Mouse (Mus musculus) large intestine, adult 2 months (tissue): ENCODE results near the gene Lrmda. TPM values are rescaled to one million over a fixed set of nuclear protein-coding genes. Genes with fewer than 3 reads are reported as not detected.
A peak's percentile ranks its signal among the peaks of the same experiment; 100 is the strongest.
"Not testable (repeated sequence)": the region's sequence is repeated elsewhere in the genome, so short reads cannot be mapped to it uniquely, and the experiment has no call there.

ENCODE experiments used
- DNase-seq: peaks from one replicate; pipeline ENCODE4 v3.0.0-alpha.2; 2012; ENCODE audit warnings: low read depth, low spot score
- WGBS: fragments of 180-500 bp; shearing (Covaris S2); methylation state at CpG from one replicate; pipeline ENCODE4 v1.1.7; 2018; 5-methylcytosine and 5-hydroxymethylcytosine counted together
- polyA plus RNA-seq: library from polyadenylated mRNA; depleted of rRNA; stranded (reverse); fragments of >200 nt; gene quantifications from 2 replicates; pipeline ENCODE4 v1.2.3, GENCODE M21; 2012

The Lrmda gene
- polyA plus RNA-seq, 1 experiment: 0.12 TPM

- 61% methylated on average over 4 of the region's 4 CpGs for WGBS
- DNase-seq: no peak
Observed at GRCm38 (mm10) chr14:22587285-22587957, 567.9 kb downstream of the Lrmda start.

- WGBS: 39% methylated on average over 4 of the region's 4 CpGs
- peak; percentile 45 for DNase-seq
Observed at GRCm38 (mm10) chr14:22587958-22588296, 568.4 kb downstream of the Lrmda start.

- 46% methylated on average over 1 of the region's 1 CpGs for WGBS
- DNase-seq: not testable (repeated sequence)
Observed at GRCm38 (mm10) chr14:22588394-22588793, 568.9 kb downstream of the Lrmda start.

- WGBS: 68% methylated on average over 7 of the region's 7 CpGs
- no peak for DNase-seq
Observed at GRCm38 (mm10) chr14:22589503-22590215, 570.1 kb downstream of the Lrmda start.

- WGBS: 42% methylated on average over 2 of the region's 2 CpGs
- no peak for DNase-seq
Observed at GRCm38 (mm10) chr14:22591186-22591585, 571.7 kb downstream of the Lrmda start.

- WGBS: 58% methylated on average over 2 of the region's 2 CpGs
Observed at GRCm38 (mm10) chr14:22597508-22597907, 578.0 kb downstream of the Lrmda start.

GRCm38 (mm10) chr14:22598638-22599037 is 579.1 kb downstream of the Lrmda start:
- DNase-seq: no peak
- WGBS: 93% methylated on average over 5 of the region's 5 CpGs

More at GRCm38 (mm10) chr14:22597508-22597907, 578.0 kb downstream of the Lrmda start:
- no peak for DNase-seq

GRCm38 (mm10) chr14:22600166-22600565 is 580.7 kb downstream of the Lrmda start:
- WGBS: 57% methylated on average over 3 of the region's 3 CpGs
- DNase-seq: no peak

- no peak for DNase-seq
- 89% methylated on average over 2 of the region's 2 CpGs for WGBS
Observed at GRCm38 (mm10) chr14:22602308-22602707, 582.8 kb downstream of the Lrmda start.

- WGBS: 58% methylated on average over 5 of the region's 5 CpGs
Observed at GRCm38 (mm10) chr14:22608599-22608998, 589.1 kb downstream of the Lrmda start.

GRCm38 (mm10) chr14:22609261-22610245 is 590.0 kb downstream of the Lrmda start:
- no peak for DNase-seq
- WGBS: 43% methylated on average over 13 of the region's 13 CpGs

More at GRCm38 (mm10) chr14:22608599-22608998, 589.1 kb downstream of the Lrmda start:
- DNase-seq: no peak

GRCm38 (mm10) chr14:22611011-22611410 is 591.5 kb downstream of the Lrmda start:
- WGBS: 87% methylated on average over 3 of the region's 3 CpGs

GRCm38 (mm10) chr14:22620191-22620590 is 600.7 kb downstream of the Lrmda start:
- DNase-seq: no peak

More at GRCm38 (mm10) chr14:22611011-22611410, 591.5 kb downstream of the Lrmda start:
- no peak for DNase-seq

GRCm38 (mm10) chr14:22621941-22622340 is 602.4 kb downstream of the Lrmda start:
- 85% methylated on average over 3 of the region's 3 CpGs for WGBS
- DNase-seq: no peak

GRCm38 (mm10) chr14:22627105-22627829 is 607.8 kb downstream of the Lrmda start:
- WGBS: 37% methylated on average over 8 of the region's 8 CpGs
- DNase-seq: no peak

GRCm38 (mm10) chr14:22630361-22630867 is 610.9 kb downstream of the Lrmda start:
- 90% methylated on average over 9 of the region's 9 CpGs for WGBS
- no peak for DNase-seq

- no peak for DNase-seq
- WGBS: 39% methylated on average over 1 of the region's 1 CpGs
Observed at GRCm38 (mm10) chr14:22633612-22634011, 614.1 kb downstream of the Lrmda start.

GRCm38 (mm10) chr14:22643494-22643893 is 624.0 kb downstream of the Lrmda start:
- DNase-seq: no peak
- WGBS: 59% methylated on average over 4 of the region's 4 CpGs
